Mouse (Mus musculus) forebrain, embryonic 13.5 days (tissue): ENCODE results near the gene Olfr1394. TPM values are rescaled to one million over a fixed set of nuclear protein-coding genes. Genes with fewer than 3 reads are reported as not detected.
"Not testable (repeated sequence)": the region's sequence is repeated elsewhere in the genome, so short reads cannot be mapped to it uniquely, and the experiment has no call there.

ENCODE experiments used
- ATAC-seq: fragments of 200-750 bp; cut with Nextera tagmentation; 2 replicates; pipeline ENCODE4 v1.8.0; 2017
- H3K27ac ChIP-seq: fragments of 300-500 bp; sonication (generic); 2 replicates; pipeline ENCODE4 v1.5.1; 2015; ENCODE audit warnings: inconsistent platforms, mild to moderate bottlenecking, moderate library complexity
- H3K27me3 ChIP-seq: fragments of 300-500 bp; sonication (generic); 2 replicates; pipeline ENCODE4 v1.6.1; 2015; ENCODE audit warnings: mild to moderate bottlenecking, inconsistent platforms
- H3K36me3 ChIP-seq: fragments of 300-500 bp; sonication (generic); 2 replicates; pipeline ENCODE4 v1.6.1; 2015; ENCODE audit warnings: mild to moderate bottlenecking, inconsistent platforms; ENCODE audit not compliant: poor library complexity, severe bottlenecking
- H3K4me1 ChIP-seq: fragments of 300-500 bp; sonication (generic); 2 replicates; pipeline ENCODE4 v1.6.1; 2015; ENCODE audit warnings: inconsistent platforms
- H3K4me2 ChIP-seq: fragments of 300-500 bp; sonication (generic); 2 replicates; pipeline ENCODE4 v1.6.1; 2015; ENCODE audit warnings: inconsistent platforms, mild to moderate bottlenecking, moderate library complexity
- H3K4me3 ChIP-seq: fragments of 300-500 bp; sonication (generic); 2 replicates; pipeline ENCODE4 v1.5.1; 2015; ENCODE audit warnings: mild to moderate bottlenecking, inconsistent platforms
- H3K9ac ChIP-seq: fragments of 300-500 bp; sonication (generic); 2 replicates; pipeline ENCODE4 v1.6.1; 2015; ENCODE audit warnings: mild to moderate bottlenecking, inconsistent platforms
- H3K9me3 ChIP-seq: fragments of 300-500 bp; sonication (generic); replicated peaks from 2 replicates; pipeline ENCODE4 v1.6.1; 2016; ENCODE audit warnings: inconsistent platforms
- WGBS: fragments of 180-500 bp; shearing (Covaris S2); methylation state at CpG from one replicate; pipeline ENCODE4 v1.1.7; 2015; 5-methylcytosine and 5-hydroxymethylcytosine counted together
- polyA plus RNA-seq: library from polyadenylated mRNA; unstranded; fragments of >200 nt; fragmentation: Nextera tagmentation; extraction: Ambion mirVana; gene quantifications from 2 replicates; pipeline ENCODE4 v1.2.1, GENCODE M21; 2015

Olfr1394 gene
- polyA plus RNA-seq, 1 experiment from 2014 or later, result not detected

GRCm38 (mm10) chr11:49194771-49195170, 40.6 kb downstream of the Olfr1394 start:
- not testable (repeated sequence) for H3K4me1 ChIP-seq, H3K36me3 ChIP-seq, H3K9ac ChIP-seq, ATAC-seq, H3K27ac ChIP-seq, H3K4me3 ChIP-seq, H3K27me3 ChIP-seq, H3K4me2 ChIP-seq, H3K9me3 ChIP-seq
- WGBS, result 91% methylated on average over 9 of the region's 9 CpGs

DNA sequence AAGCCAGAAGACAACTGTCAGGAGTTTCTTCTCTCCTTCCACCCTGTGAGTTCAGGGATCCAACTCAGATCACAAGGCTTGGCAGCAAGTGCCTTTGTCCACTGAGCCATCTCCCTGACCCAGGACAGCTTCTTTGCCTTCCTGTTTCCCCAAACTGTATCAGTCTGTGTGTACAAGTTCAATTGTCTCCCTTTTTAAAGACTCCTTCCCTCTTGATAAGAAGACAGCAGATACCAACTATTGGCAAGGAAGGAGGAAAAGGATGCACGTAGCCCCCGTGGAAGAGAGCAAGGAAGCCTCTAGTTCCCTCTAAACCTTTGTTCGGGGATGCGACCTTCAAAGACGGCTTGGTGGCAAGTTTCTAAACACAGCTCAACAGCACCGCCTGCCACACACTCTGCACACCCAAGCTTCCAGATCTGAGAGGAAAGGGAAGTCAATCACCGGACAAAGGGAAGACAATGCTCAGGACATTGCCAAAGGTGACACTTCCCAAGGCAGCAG, 41.7 kb downstream of the Olfr1394 start:
- H3K9ac ChIP-seq, result no peak overlapping the region
- H3K4me2 ChIP-seq, result no peak overlapping the region
- H3K27ac ChIP-seq, result no peak overlapping the region
- H3K4me1 ChIP-seq, result no peaks in the 10 kb centered on the region
- H3K4me3 ChIP-seq, result no peak overlapping the region
- no peak for ATAC-seq
- no peaks in the 10 kb centered on the region for H3K27me3 ChIP-seq
- H3K36me3 ChIP-seq, result no peaks in the 10 kb centered on the region
- 93% methylated on average over 7 of the region's 7 CpGs for WGBS
- H3K9me3 ChIP-seq, result no peaks in the 10 kb centered on the region

DNA sequence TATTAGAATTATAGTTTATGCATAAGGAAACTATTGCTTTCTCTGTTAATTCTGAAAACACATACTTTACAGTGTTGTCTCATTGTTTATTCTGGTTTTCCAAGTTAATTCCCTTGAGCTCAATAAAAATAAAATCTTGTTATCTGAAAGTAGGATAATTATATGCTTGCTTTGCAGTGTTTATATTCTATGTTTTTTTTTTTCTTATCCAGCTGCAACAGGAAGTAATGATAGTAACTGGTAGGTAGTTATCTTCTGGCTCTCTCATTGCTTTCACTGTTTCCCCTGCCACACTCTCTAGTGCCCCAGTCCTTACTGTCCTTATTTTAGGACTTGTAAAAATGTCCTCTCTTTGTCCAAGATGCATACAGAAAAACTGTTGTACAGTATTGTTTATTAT, 46.5 kb downstream of the Olfr1394 start:
- no peaks in the 10 kb centered on the region for H3K9me3 ChIP-seq
- ATAC-seq, result no peak
- no peaks in the 10 kb centered on the region for H3K36me3 ChIP-seq
- no peak overlapping the region for H3K9ac ChIP-seq
- no peak overlapping the region for H3K4me2 ChIP-seq
- H3K4me1 ChIP-seq, result peaks cover 21% of the 10 kb centered on the region
- no peaks in the 10 kb centered on the region for H3K27me3 ChIP-seq
- no peak overlapping the region for H3K27ac ChIP-seq
- no peak overlapping the region for H3K4me3 ChIP-seq

GRCm38 (mm10) chr11:49201142-49201541, 47.0 kb downstream of the Olfr1394 start:
- ATAC-seq, result no peak
- no peak overlapping the region for H3K4me2 ChIP-seq
- H3K9me3 ChIP-seq, result no peaks in the 10 kb centered on the region
- H3K27ac ChIP-seq, result no peak overlapping the region
- no peaks in the 10 kb centered on the region for H3K27me3 ChIP-seq
- H3K4me1 ChIP-seq, result peaks cover 21% of the 10 kb centered on the region
- no peak overlapping the region for H3K4me3 ChIP-seq
- no peak overlapping the region for H3K9ac ChIP-seq
- H3K36me3 ChIP-seq, result peaks cover under 1% of the 10 kb centered on the region; the same call in 1 of the 2 replicates

DNA sequence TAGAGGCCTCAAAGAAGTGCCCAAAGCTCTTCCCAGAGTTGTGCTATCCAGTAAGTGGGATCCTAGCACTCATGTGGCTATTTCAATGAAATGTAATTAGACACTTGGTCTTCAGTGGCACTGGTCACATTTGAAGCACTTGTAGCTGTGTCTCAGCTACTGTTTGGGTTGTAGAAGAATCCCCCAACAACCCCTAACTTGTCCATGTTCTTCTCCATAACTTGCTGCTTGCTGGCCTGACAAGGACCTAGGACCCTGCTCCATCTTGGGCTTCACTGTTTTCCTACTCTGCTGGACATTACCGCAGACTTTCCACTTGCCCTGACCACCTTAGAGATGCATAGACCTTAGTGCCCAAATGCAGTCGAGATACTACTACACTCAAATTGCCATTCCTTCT, 47.9 kb downstream of the Olfr1394 start:
- 52% methylated on average over 2 of the region's 2 CpGs for WGBS
- peak overlapping the region; percentile 98 for H3K9ac ChIP-seq
- H3K27ac ChIP-seq, result no peak overlapping the region; the same call in 1 of the 2 replicates
- no peaks in the 10 kb centered on the region for H3K9me3 ChIP-seq
- H3K27me3 ChIP-seq, result no peaks in the 10 kb centered on the region
- peak overlapping the region; percentile 67 for H3K4me2 ChIP-seq
- H3K36me3 ChIP-seq, result peaks cover 7% of the 10 kb centered on the region; the same call in 1 of the 2 replicates
- peaks cover 25% of the 10 kb centered on the region for H3K4me1 ChIP-seq
- ATAC-seq, result no peak
- H3K4me3 ChIP-seq, result peak overlapping the region; percentile 91

- Histone ChIP-seq H3K4me2 (peak overlapping the region; percentile 67), H3K4me1 (peaks cover 25% of the 10 kb centered on the region), H3K27me3 (no peaks in the 10 kb centered on the region), H3K36me3 (peaks cover 7% of the 10 kb centered on the region; the same call in 1 of the 2 replicates), H3K27ac (peak overlapping the region; percentile 98), H3K4me3 (peak overlapping the region; percentile 91), H3K9me3 (no peaks in the 10 kb centered on the region), H3K9ac (peak overlapping the region; percentile 98)
- ATAC-seq, result peak; percentile 14; the same call in 1 of the 2 replicates
- WGBS, result 3% methylated on average over 10 of the region's 10 CpGs
Observed at GRCm38 (mm10) chr11:49202523-49203061, 48.4 kb downstream of the Olfr1394 start.

DNA sequence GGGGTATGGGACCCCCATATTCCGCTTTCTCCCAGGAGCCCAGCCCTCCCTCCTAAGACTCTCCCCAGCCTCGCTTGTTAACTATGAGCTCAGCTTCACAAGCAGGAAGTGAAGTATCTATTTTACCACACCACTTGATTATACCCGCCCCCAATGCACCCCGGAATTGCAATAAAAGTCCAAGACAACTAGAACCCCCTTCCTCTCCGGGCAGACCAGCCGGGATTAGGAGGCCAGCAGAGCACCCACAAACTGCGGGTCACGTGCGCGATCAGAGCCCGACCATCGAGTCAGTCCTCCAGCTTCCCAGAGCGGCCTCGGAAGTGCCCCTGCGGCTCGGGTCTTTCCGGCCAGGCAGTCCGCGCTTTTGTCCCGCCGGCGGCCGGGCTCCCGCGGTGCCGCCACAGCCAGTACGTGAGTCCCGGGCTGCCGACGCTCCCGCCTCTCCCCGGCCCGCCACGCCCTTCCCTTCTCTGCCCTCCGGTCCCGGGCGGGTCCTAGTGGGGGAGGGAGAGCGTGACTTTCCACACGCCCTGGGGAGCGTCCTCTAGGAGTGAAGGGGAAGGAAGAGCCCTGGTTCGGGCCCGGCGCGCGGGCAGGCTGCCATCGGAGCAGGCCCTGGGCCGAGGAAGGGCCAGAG, 49.1 kb downstream of the Olfr1394 start, which contains the start of gene Zfp62:
Zfp62 (plus strand) TSS at position 164 of the 640 bp plus-strand sequence.
- peak within 1 kb of the TSS; percentile 98 for H3K9ac ChIP-seq
- H3K4me3 ChIP-seq, result peak within 1 kb of the TSS; percentile 91
- ATAC-seq, result peak; percentile 95
- peak within 1 kb of the TSS; percentile 98 for H3K27ac ChIP-seq
- H3K9me3 ChIP-seq, result no peaks in the 10 kb centered on the region
- peaks cover 26% of the 10 kb centered on the region for H3K4me1 ChIP-seq
- H3K27me3 ChIP-seq, result no peaks in the 10 kb centered on the region
- WGBS, result under 1% methylated on average over 47 of the region's 47 CpGs
- H3K36me3 ChIP-seq, result peaks cover 7% of the 10 kb centered on the region; the same call in 1 of the 2 replicates
- peak within 1 kb of the TSS; percentile 67 for H3K4me2 ChIP-seq

GRCm38 (mm10) chr11:49203771-49204497, 49.8 kb downstream of the Olfr1394 start:
- Histone ChIP-seq H3K4me1 (peaks cover 33% of the 10 kb centered on the region), H3K9me3 (no peaks in the 10 kb centered on the region), H3K9ac (peak overlapping the region; percentile 98), H3K4me2 (peak overlapping the region; percentile 67), H3K36me3 (peaks cover 7% of the 10 kb centered on the region; the same call in 1 of the 2 replicates), H3K4me3 (peak overlapping the region; percentile 91), H3K27ac (peak overlapping the region; percentile 98), H3K27me3 (no peaks in the 10 kb centered on the region)
- WGBS, result 0% methylated on average over 24 of the region's 24 CpGs
- ATAC-seq, result peak; percentile 75

- Histone ChIP-seq H3K27ac (no peak overlapping the region), H3K4me2 (peak overlapping the region; percentile 67), H3K36me3 (peaks cover 7% of the 10 kb centered on the region; the same call in 1 of the 2 replicates), H3K27me3 (no peaks in the 10 kb centered on the region), H3K4me3 (peak overlapping the region; percentile 91), H3K4me1 (peaks cover 36% of the 10 kb centered on the region), H3K9ac (no peak overlapping the region), H3K9me3 (no peaks in the 10 kb centered on the region)
- 90% methylated on average over 6 of the region's 6 CpGs for WGBS
- ATAC-seq, result no peak
Observed at GRCm38 (mm10) chr11:49205080-49205590, 51.0 kb downstream of the Olfr1394 start.

GRCm38 (mm10) chr11:49207495-49207894, 53.3 kb downstream of the Olfr1394 start:
- Histone ChIP-seq H3K4me3 (no peak overlapping the region), H3K9me3 (no peaks in the 10 kb centered on the region), H3K9ac (no peak overlapping the region), H3K36me3 (peaks cover 15% of the 10 kb centered on the region), H3K27ac (no peak overlapping the region), H3K4me1 (peaks cover 29% of the 10 kb centered on the region), H3K27me3 (no peaks in the 10 kb centered on the region), H3K4me2 (no peak overlapping the region)
- ATAC-seq, result no peak
- 100% methylated on average over 1 of the region's 1 CpGs for WGBS
